Mouse (Mus musculus): Measurements from ENCODE around the gene Unc13c. TPM values are rescaled to one million over a fixed set of nuclear protein-coding genes. Genes with fewer than 3 reads are reported as not detected.

The Unc13c gene
- polyA plus RNA-seq, 1 experiment, result not detected

DNA sequence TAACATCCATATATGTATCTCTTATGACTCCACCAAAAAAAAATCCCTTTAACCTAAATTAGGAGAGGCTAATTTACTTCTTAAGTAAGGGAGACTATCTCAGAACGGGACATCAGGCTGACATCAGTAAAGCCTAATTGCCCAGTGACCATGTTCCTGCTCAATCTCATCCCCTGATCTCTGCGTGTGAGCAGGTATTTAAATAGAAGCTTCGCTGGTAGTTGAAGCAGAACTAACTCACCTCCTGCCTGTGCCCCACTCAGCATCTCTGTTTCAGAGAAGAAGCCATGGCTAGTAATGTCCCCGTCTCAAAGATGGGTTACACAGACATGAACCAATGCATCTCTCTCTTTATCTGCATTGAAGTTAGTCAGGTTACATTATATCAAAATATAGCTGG, 255.3 kb downstream of the Unc13c start:
- DNase-seq (ENCODE audit: low read depth in 1 of 2, low spot score in 2 of 2), result no peak

DNA sequence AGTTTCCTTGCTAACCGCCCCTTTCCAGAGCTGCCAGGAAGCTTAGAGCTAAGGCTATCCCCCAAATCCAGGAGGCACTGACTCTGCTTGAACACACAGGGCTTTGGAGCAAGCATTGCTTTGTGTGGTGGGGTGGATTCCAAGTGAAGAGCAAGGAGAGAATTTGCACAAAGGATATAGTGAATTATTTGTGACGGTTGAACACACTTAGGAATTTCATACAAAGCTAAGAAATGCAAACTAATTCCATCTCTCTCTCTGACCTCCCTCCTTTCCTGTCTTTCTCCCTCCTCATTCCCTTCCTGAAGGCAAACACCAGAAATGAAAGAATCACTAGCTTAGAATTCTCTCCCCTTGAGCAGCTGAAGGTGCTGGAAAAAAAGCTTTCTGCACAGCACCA, 271.7 kb downstream of the Unc13c start:
- Histone ChIP-seq H3K4me1 (ENCODE audit: control insufficient read depth, insufficient read depth, insufficient read length) (no peaks in the 10 kb centered on the region), H3K4me3 (ENCODE audit: extremely low read depth, insufficient read depth, insufficient read length) (no peak overlapping the region), H3K27me3 (ENCODE audit: control insufficient read depth, insufficient read depth, low read length) (no peaks in the 10 kb centered on the region; the same call in 1 of the 2 replicates), H3K27ac (ENCODE audit: insufficient read depth, low read length) (no peak overlapping the region), H3K36me3 (ENCODE audit: control insufficient read depth, insufficient read depth, low read length) (no peaks in the 10 kb centered on the region)
- 89% methylated on average over 2 of the region's 2 CpGs for WGBS
- TF ChIP-seq POLR2A (IDR thresholded peaks at IDR 0.05; ENCODE audit: low read depth, low read length) (no peak), CTCF (IDR thresholded peaks at IDR 0.05; ENCODE audit: extremely low read depth, insufficient read depth, insufficient read length, insufficient replicate concordance) (no peak)
- DNase-seq (ENCODE audit: low read depth in 1 of 2, low spot score in 2 of 2), result no peak

More for the DNA sequence above, 255.3 kb downstream of the Unc13c start:
- no peaks in the 10 kb centered on the region for H3K36me3 ChIP-seq (ENCODE audit: control insufficient read depth, insufficient read depth, low read length)
- no peaks in the 10 kb centered on the region for H3K27me3 ChIP-seq (ENCODE audit: control insufficient read depth, insufficient read depth, low read length)
- H3K4me3 ChIP-seq (ENCODE audit: extremely low read depth, insufficient read depth, insufficient read length), result no peak overlapping the region
- no peak overlapping the region for H3K27ac ChIP-seq (ENCODE audit: insufficient read depth, low read length)
- TF ChIP-seq POLR2A (IDR thresholded peaks at IDR 0.05; ENCODE audit: low read depth, low read length), result no peak
- no peak for TF ChIP-seq CTCF (IDR thresholded peaks at IDR 0.05; ENCODE audit: extremely low read depth, insufficient read depth, insufficient read length, insufficient replicate concordance)
- H3K4me1 ChIP-seq (ENCODE audit: control insufficient read depth, insufficient read depth, insufficient read length), result no peaks in the 10 kb centered on the region
- 86% methylated on average over 4 of the region's 4 CpGs for WGBS

DNA sequence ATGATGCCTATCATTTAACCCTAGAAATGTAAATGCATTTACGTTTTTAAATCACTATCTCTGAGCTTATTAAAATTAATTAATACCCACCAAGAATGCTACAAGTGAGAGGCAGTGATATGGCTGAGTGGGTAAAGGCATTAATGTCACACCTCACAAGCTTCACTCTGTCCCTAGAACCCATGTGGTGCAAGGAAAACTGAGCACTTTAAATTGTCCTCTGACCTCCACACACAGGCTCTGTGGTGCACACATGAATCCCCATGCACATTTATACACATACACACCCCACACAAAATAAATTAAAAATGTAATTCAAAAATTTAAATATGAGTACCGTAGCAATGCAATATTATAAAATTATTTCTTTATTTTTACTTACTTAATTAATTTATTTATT, 287.2 kb downstream of the Unc13c start:
- no peaks in the 10 kb centered on the region for H3K4me1 ChIP-seq (ENCODE audit: control insufficient read depth, insufficient read depth, insufficient read length)
- WGBS, result 83% methylated on average over 2 of the region's 2 CpGs
- DNase-seq (ENCODE audit: low read depth in 1 of 2, low spot score in 2 of 2), result no peak
- H3K36me3 ChIP-seq (ENCODE audit: control insufficient read depth, insufficient read depth, low read length), result no peaks in the 10 kb centered on the region
- no peak for TF ChIP-seq POLR2A (IDR thresholded peaks at IDR 0.05; ENCODE audit: low read depth, low read length)
- TF ChIP-seq CTCF (IDR thresholded peaks at IDR 0.05; ENCODE audit: extremely low read depth, insufficient read depth, insufficient read length, insufficient replicate concordance), result no peak
- no peak overlapping the region for H3K4me3 ChIP-seq (ENCODE audit: extremely low read depth, insufficient read depth, insufficient read length)
- H3K27me3 ChIP-seq (ENCODE audit: control insufficient read depth, insufficient read depth, low read length), result no peaks in the 10 kb centered on the region
- no peak overlapping the region for H3K27ac ChIP-seq (ENCODE audit: insufficient read depth, low read length)

DNA sequence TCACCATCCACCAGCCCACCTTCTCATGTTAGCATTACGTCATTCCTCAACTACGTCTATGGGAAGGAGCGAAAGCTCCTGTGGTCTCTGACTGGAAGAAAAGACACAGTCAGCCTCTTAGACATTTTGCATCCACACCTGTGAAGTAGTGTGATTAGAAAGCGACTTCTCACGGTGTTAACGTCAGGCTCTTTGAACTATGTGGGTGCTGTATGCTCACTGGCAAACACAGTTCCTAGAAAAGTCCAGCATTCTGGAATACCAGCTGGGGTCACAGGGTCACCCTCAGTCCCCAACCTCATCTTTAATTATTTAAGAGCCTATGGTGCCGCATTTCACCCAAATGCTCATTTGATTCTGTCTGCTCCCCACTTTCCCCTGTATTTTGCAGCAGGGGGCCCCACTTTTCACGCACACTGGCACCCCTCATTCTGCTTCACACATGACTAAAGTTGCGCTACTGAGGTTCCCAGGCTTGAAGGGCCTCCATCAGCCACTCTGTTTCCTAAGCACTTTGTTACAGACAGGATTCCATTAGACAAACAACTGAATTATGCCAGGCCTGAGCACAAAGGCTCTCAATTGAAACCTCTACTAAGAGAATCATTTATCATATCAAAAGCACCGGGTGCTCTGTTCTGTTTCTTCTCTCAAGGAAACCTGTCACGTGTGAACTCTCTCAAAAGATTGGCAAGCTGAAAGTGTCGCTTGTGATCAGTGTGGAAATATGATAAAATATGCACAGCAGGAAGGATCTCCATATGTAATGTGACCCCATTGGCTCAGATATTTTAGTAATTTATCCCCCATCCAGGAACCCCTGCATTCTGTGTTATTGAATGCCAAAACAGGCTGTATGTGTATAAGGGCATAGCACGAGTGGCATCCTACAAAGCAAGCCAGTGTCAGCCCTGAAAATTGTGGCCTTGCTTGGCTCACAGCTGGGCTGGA, 287.9 kb downstream of the Unc13c start:
- Histone ChIP-seq H3K27ac (ENCODE audit: insufficient read depth, low read length) (no peak overlapping the region), H3K27me3 (ENCODE audit: control insufficient read depth, insufficient read depth, low read length) (no peaks in the 10 kb centered on the region), H3K4me3 (ENCODE audit: extremely low read depth, insufficient read depth, insufficient read length) (no peak overlapping the region), H3K4me1 (ENCODE audit: control insufficient read depth, insufficient read depth, insufficient read length) (no peaks in the 10 kb centered on the region), H3K36me3 (ENCODE audit: control insufficient read depth, insufficient read depth, low read length) (no peaks in the 10 kb centered on the region)
- TF ChIP-seq CTCF (IDR thresholded peaks at IDR 0.05; ENCODE audit: extremely low read depth, insufficient read depth, insufficient read length, insufficient replicate concordance), result no peak
- TF ChIP-seq POLR2A (IDR thresholded peaks at IDR 0.05; ENCODE audit: low read depth, low read length), result no peak
- WGBS, result 90% methylated on average over 13 of the region's 13 CpGs
- no peak for DNase-seq (ENCODE audit: low read depth in 1 of 2, low spot score in 2 of 2)

DNA sequence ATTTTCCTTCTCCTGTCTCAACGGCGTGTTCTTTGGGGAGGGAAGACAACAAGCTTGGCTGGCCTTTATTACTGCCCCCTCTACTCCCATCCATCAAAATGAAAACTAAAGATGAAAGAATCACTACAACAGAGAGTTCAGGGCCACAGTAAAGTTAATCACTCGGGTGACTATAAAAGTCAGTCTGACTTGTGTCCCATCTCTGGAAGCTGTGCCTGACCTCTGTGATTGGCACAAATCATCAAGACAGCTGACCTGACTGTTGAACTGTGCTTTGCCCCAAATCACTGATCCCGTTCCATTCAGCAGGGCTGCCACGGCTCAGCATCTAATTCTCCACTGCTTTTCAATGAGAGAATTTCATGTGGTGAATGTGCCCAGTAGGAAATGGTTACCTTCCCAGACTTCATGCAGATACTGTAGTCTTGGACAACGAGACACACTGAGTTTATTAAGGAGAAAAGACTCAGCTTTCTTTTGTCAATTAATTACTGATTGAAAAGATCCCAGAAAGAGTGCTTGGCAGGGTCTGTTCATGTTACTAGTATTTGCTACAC, 297.0 kb downstream of the Unc13c start:
- no peak for DNase-seq (ENCODE audit: low read depth in 1 of 2, low spot score in 2 of 2)
- Histone ChIP-seq H3K4me3 (ENCODE audit: extremely low read depth, insufficient read depth, insufficient read length) (no peak overlapping the region), H3K4me1 (ENCODE audit: control insufficient read depth, insufficient read depth, insufficient read length) (no peaks in the 10 kb centered on the region), H3K27ac (ENCODE audit: insufficient read depth, low read length) (no peak overlapping the region), H3K36me3 (ENCODE audit: control insufficient read depth, insufficient read depth, low read length) (no peaks in the 10 kb centered on the region), H3K27me3 (ENCODE audit: control insufficient read depth, insufficient read depth, low read length) (no peaks in the 10 kb centered on the region)
- 84% methylated on average over 6 of the region's 6 CpGs for WGBS
- no peak for TF ChIP-seq POLR2A (IDR thresholded peaks at IDR 0.05; ENCODE audit: low read depth, low read length)
- TF ChIP-seq CTCF (IDR thresholded peaks at IDR 0.05; ENCODE audit: extremely low read depth, insufficient read depth, insufficient read length, insufficient replicate concordance), result no peak

DNA sequence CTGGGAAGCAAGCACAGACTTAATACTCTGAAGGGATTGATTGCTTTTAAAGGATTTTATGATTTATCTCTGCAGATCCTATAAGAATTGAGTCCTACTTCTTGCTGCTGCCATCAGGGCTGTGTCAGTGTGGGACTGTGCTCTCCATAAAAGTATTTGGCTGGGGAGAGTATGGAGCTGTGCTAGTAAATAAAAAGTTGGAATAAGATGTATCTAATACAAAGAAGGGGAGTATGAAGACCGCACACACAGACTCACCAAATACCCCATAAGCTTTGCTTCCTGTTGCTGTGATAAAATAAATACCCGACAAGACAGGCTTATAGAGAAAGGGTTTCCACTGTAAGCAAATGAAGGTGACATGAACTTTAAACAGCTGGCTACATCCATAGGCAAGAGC, 298.7 kb downstream of the Unc13c start:
- H3K36me3 ChIP-seq (ENCODE audit: control insufficient read depth, insufficient read depth, low read length), result no peaks in the 10 kb centered on the region
- H3K4me3 ChIP-seq (ENCODE audit: extremely low read depth, insufficient read depth, insufficient read length), result no peak overlapping the region
- H3K27me3 ChIP-seq (ENCODE audit: control insufficient read depth, insufficient read depth, low read length), result no peaks in the 10 kb centered on the region
- H3K4me1 ChIP-seq (ENCODE audit: control insufficient read depth, insufficient read depth, insufficient read length), result no peaks in the 10 kb centered on the region
- 85% methylated on average over 2 of the region's 2 CpGs for WGBS
- no peak for TF ChIP-seq CTCF (IDR thresholded peaks at IDR 0.05; ENCODE audit: extremely low read depth, insufficient read depth, insufficient read length, insufficient replicate concordance)
- no peak for TF ChIP-seq POLR2A (IDR thresholded peaks at IDR 0.05; ENCODE audit: low read depth, low read length)
- H3K27ac ChIP-seq (ENCODE audit: insufficient read depth, low read length), result no peak overlapping the region
- no peak for DNase-seq (ENCODE audit: low read depth in 1 of 2, low spot score in 2 of 2)

DNA sequence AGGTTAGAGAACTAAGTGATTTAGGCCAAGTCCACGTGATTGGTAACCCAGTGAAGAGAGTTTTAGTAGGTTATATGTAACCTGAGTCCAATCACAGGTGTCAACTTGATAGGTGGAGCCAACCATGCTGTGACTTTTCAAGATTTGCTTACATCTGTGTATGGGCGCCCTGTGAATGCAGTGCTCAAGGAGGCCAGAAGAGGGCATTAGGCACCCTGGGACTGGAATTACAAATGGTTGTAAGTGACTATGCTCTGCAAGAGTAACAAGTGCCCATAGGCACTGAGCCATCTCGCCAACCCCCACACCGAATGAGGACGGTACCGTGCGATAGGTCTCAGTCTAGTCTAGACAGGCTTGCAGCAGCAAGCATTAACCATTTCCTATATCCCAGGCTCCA, 305.9 kb downstream of the Unc13c start:
- Histone ChIP-seq H3K4me3 (ENCODE audit: extremely low read depth, insufficient read depth, insufficient read length) (no peak overlapping the region), H3K36me3 (ENCODE audit: control insufficient read depth, insufficient read depth, low read length) (no peaks in the 10 kb centered on the region), H3K27me3 (ENCODE audit: control insufficient read depth, insufficient read depth, low read length) (no peaks in the 10 kb centered on the region), H3K27ac (ENCODE audit: insufficient read depth, low read length) (no peak overlapping the region), H3K4me1 (ENCODE audit: control insufficient read depth, insufficient read depth, insufficient read length) (no peaks in the 10 kb centered on the region)
- no peak for TF ChIP-seq CTCF (IDR thresholded peaks at IDR 0.05; ENCODE audit: extremely low read depth, insufficient read depth, insufficient read length, insufficient replicate concordance)
- TF ChIP-seq POLR2A (IDR thresholded peaks at IDR 0.05; ENCODE audit: low read depth, low read length), result no peak
- 90% methylated on average over 7 of the region's 7 CpGs for WGBS
- DNase-seq (ENCODE audit: low read depth in 1 of 2, low spot score in 2 of 2), result no peak

All from spleen, adult 2 months (tissue).